Mouse (Mus musculus) adrenal gland, adult 2 months (tissue): ENCODE measurements around the gene Smim11. TPM values are rescaled to one million over a fixed set of nuclear protein-coding genes. Genes with fewer than 3 reads are reported as not detected.
A peak's percentile ranks its signal among the peaks of the same experiment; 100 is the strongest.

ENCODE experiments used
- DNase-seq: peaks from one replicate; pipeline ENCODE4 v3.0.0; 2021
- long read RNA-seq: library from polyadenylated mRNA; stranded (forward); transcript quantifications from one replicate; pipeline ENCODE4 v2.0.0, GENCODE M21; 2021
- polyA plus RNA-seq: library from polyadenylated mRNA; depleted of rRNA; stranded (reverse); fragments of >200 nt; gene quantifications from 2 replicates; pipeline ENCODE4 v1.2.3, GENCODE M21; 2012; rRNA removed
- total RNA-seq, 2 experiments: library from RNA; stranded (reverse); gene quantifications; 2 replicates each; pipeline ENCODE4 v1.2.3; 2021

Gene Smim11
- total RNA-seq (10 to 100 TPM; 69.5 to 72.8 TPM), polyA plus RNA-seq (75.0 and 78.7 TPM in 2 replicates)
- long read RNA-seq, transcript Smim11-201 (4 exons, 517 nt): major isoform, 66 of 74 reads
- long read RNA-seq, partial matches to known transcripts: 1 of 74 reads
- long read RNA-seq, other reads (novel, unspliced or antisense): 6 of 74 reads

- DNase-seq: peak; percentile 95
Measured at GRCm38 (mm10) chr16:92300649-92301411, at the start of gene Smim11. Smim11 (plus strand) TSS chr16:92301286.

- no peak for DNase-seq
Measured at GRCm38 (mm10) chr16:92254316-92254715, 46.8 kb upstream of the Smim11 start.

- DNase-seq: no peak
Measured at GRCm38 (mm10) chr16:92267861-92268260, 33.2 kb upstream of the Smim11 start.

- no peak for DNase-seq
Measured at GRCm38 (mm10) chr16:92274516-92274915, 26.6 kb upstream of the Smim11 start.

- peak; percentile 77 for DNase-seq
Measured at GRCm38 (mm10) chr16:92275526-92275925, 25.6 kb upstream of the Smim11 start.

- DNase-seq: no peak
Measured at GRCm38 (mm10) chr16:92282671-92283070, 18.4 kb upstream of the Smim11 start.

GRCm38 (mm10) chr16:92285068-92285467 is 16.0 kb upstream of the Smim11 start:
- DNase-seq: no peak

GRCm38 (mm10) chr16:92286609-92287008 is 14.5 kb upstream of the Smim11 start:
- peak; percentile 82 for DNase-seq

- DNase-seq: peak; percentile 42
Measured at GRCm38 (mm10) chr16:92288778-92289177, 12.3 kb upstream of the Smim11 start.

GRCm38 (mm10) chr16:92290045-92290444 is 11.0 kb upstream of the Smim11 start:
- DNase-seq: no peak

GRCm38 (mm10) chr16:92292101-92292500 is 9.0 kb upstream of the Smim11 start, which contains the start of gene Kcne2:
Kcne2 (plus strand) TSS chr16:92292389.
- no peak for DNase-seq

GRCm38 (mm10) chr16:92294267-92294970 is 6.7 kb upstream of the Smim11 start:
- DNase-seq: no peak

GRCm38 (mm10) chr16:92295328-92295727 is 5.8 kb upstream of the Smim11 start:
- DNase-seq: no peak

- DNase-seq: no peak
Measured at GRCm38 (mm10) chr16:92301412-92301806, 323 bp downstream of the Smim11 start.

GRCm38 (mm10) chr16:92301989-92302388 is 903 bp downstream of the Smim11 start:
- peak; percentile 37 for DNase-seq

- DNase-seq: no peak
Measured at GRCm38 (mm10) chr16:92302506-92302905, 1.4 kb downstream of the Smim11 start.

GRCm38 (mm10) chr16:92305519-92305918 is 4.4 kb downstream of the Smim11 start:
- DNase-seq: no peak

GRCm38 (mm10) chr16:92307947-92308346 is 6.9 kb downstream of the Smim11 start:
- DNase-seq: no peak

- no peak for DNase-seq
Measured at GRCm38 (mm10) chr16:92309126-92309525, 8.0 kb downstream of the Smim11 start.

GRCm38 (mm10) chr16:92313953-92314741 is 13.1 kb downstream of the Smim11 start:
- peak; percentile 42 for DNase-seq

GRCm38 (mm10) chr16:92316049-92316738 is 15.1 kb downstream of the Smim11 start:
- peak; percentile 56 for DNase-seq
